Mouse (Mus musculus) yolk sac, embryonic 10.5 days (tissue): ENCODE results near the gene Wfikkn1.

Experiments
- DNase-seq: peaks from one replicate; pipeline ENCODE4 v3.0.0-alpha.2; 2017; ENCODE audit warnings: low spot score

Gene Wfikkn1

DNA sequence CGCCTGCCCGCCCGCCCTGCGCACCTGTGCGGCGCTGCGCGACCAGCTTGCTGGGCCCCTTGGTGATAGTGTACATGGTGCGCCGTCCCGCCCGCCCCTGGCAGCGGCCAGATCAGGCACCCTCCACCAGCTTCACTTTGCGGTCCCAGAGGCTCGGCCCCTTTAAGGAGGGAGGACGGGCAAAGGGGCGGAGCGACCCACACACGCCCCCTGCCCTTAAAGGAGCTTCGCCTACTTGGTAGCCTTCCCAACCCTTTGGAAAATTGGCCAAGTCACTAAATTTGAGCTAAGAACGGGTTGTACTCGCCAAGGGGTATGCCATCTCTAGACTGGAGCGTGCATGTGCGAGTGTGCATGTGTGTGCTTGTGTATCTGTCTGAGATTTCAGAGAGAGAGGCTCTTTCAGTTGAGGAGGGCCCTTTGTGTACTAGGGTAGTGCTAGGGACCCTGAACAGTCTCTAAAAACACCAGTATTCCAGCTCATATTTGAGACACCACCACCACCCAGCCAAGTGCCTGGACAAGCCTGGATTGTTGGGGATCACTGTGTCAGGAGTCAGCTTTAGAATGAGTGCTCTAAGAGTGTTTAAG is 12.0 kb downstream of the Wfikkn1 start, which contains the start of gene Mcrip2:
Gene Mcrip2 (minus strand): TSS at position 164 of the 591 bp plus-strand sequence.
- DNase-seq, result peak; percentile 85

- DNase-seq, result peak; percentile 74
Measured at GRCm38 (mm10) chr17:25867836-25868600, 12.6 kb downstream of the Wfikkn1 start.

GRCm38 (mm10) chr17:25867509-25867835 is 13.2 kb downstream of the Wfikkn1 start:
- no peak for DNase-seq

DNA sequence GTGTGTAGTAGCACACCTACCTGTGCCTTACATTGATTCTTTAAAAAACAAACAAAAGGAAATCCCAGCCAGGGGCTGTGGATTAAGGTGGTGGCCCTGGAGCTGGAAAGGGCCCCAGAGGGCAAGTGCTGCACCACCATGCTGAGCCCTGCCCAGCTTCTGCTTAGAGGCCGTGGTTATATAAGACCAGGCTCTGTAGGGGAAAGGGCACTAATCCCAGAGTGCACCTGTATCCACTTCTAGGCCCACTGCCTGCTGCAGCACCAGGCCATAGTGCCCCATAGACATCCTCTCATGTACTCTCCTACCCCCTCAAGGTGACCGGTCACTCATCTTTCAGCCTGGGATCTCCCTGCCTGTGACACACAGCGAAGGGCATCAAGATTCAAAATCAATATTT is 14.5 kb downstream of the Wfikkn1 start:
- DNase-seq, result no peak

DNA sequence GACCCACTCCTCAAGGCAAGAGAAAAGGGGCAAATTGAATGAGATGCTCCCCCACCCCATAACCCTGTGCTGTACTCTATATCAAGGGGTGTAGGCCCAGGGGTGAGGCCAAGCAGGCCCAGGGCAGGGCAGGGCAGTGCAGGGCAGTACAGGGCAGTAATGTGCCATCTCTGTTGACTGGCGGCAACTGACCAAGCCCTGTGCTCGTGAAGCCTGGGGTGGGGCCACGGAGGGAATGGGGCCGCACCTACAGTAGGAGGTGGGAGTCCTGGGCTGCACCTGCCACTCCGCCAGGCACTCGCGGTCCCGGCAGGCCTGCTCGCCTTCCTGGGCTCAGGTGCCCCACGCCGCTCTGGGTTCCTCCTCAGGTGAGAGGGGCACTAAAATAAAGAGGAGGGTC is 15.4 kb downstream of the Wfikkn1 start:
- DNase-seq, result no peak

GRCm38 (mm10) chr17:25864311-25864710 is 16.3 kb downstream of the Wfikkn1 start:
- DNase-seq, result no peak

GRCm38 (mm10) chr17:25863681-25864080 is 17.0 kb downstream of the Wfikkn1 start:
- DNase-seq, result no peak

DNA sequence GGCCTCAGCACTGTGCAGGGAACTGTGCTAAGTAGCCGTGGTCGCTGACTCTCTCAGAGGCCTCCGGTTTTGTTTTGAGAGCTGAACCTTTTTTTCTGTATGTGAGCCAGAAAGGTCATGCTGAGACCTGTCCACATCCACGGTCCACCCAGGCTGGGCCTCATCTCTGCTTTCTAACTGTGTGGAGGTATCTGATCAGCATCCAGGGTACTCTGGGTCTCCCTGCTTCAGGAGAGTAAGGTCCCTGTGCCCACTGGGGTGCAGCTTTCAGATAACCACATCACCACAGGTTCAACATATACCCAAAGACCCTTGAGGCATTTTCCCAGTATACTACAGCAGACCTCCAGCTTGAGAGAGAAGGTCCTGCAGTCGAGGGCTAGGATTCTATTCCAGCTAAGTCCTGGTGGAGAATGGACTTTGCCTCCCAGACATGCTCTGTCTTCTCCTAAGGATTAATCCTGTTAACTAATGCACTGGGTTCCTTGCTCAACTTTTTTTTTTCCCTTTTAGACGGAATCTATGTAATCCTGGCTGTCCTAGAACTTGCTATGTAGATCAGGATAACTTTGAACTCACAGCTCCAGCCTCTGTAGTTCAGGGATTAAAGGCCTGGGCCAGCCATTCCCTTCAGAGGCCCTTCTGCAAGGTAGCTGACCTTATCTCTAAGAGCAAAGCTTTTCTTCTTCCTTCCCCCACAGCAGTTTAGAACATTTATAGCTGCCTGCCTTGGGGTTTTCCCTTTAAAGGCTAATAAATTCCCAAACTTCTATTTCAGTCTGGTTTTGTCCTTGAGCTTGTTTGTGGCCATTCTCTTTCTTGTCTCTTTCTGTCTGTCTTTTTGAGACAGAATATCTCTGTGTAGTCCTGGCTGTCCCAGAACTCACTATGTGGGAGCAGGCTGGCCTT is 18.7 kb downstream of the Wfikkn1 start:
- DNase-seq, result no peak

DNA sequence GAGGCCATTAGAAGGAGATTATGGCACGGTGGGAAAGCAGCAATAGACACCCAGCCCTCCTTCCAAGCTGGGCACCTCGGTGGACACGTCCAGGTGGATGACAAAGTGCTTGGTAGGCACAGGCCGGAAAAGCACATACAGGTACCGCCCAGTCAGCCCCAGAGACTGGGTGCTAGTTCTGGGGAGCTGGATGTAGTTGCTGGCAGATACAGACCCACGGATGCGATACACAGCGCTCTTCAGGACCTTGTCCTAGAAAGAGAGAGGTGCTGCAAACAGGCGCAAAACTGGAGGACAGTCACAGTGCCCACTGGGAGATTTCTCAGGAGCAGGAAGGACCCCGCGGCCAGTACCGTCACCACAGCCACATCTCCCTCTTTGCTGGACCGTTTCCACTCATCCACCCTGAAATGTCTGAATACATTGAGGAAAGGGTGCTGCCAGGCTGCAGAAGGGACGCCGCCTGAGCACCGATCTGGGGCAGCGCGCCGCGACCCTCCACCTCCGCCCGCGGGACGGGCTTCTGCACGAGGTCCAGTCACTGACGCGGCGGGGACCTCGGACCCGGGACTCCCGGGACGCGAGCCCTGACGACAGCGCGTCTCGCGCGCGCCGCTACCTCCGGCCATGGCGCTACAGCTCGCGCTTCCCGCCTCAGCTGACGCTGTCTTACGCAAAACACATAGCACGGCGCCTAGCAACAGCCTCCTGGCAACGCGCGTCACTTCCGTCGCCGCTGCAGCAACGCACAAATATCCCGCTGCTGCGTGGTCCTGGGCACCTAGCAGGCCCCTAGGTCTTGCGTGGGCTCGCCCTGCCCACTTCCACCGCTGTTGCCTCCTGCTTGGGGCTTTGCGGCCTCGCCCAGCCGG is 19.6 kb downstream of the Wfikkn1 start, which contains the start of gene Wdr90:
Gene Wdr90 (minus strand): TSS at position 670 of the 872 bp plus-strand sequence.
- DNase-seq, result peak; percentile 88

DNA sequence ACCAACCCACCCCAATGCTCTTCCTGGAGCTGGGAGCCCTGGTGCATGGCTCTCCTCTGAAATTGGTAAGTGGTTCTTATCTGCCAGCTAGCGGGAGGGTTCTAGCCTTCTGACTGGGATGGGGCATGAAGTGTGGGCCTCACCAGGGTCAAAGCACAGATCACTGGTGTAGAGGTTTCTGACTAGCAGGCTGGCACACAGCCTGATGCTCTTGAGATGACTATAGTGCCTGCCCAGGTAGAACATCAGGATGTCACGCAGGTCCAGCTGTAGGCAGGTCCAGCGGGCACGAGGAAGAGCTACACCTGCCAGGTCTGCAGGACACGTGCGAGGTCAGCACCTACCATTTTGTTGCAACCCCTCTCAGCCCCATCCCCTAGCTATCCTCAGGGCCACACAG is 20.4 kb downstream of the Wfikkn1 start:
- DNase-seq, result no peak

DNA sequence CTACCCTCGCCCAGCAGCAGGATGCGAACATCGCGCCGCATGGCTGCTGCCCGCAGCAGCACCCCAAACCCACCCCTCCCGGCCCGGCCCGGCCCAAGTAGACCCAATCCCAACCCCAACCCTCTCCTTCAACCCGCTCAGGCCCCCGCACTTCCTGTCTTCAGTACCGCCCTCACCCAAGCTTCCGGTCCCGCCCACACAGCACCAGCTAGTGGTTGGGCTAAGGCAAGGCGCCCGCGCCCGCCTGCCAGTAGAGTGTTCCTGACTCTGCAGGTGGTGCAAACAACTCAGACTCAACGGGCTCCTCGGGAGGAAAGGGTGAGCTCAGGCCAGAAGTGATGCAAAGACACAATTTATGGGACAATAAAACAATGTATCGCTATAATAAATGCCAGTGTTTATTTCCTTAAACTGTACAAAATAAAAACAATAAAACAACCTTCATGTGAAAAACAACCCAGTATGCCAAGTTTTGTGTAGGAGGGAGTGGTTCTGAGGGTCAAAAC is 36.2 kb downstream of the Wfikkn1 start, which contains the start of gene Rhot2:
Gene Rhot2 (minus strand): TSS at position 456 of the 506 bp plus-strand sequence.
- peak; percentile 90 for DNase-seq

- DNase-seq, result no peak
Measured at GRCm38 (mm10) chr17:25843636-25844395, 36.8 kb downstream of the Wfikkn1 start.

- no peak for DNase-seq
Measured at GRCm38 (mm10) chr17:25843122-25843521, 37.5 kb downstream of the Wfikkn1 start.

DNA sequence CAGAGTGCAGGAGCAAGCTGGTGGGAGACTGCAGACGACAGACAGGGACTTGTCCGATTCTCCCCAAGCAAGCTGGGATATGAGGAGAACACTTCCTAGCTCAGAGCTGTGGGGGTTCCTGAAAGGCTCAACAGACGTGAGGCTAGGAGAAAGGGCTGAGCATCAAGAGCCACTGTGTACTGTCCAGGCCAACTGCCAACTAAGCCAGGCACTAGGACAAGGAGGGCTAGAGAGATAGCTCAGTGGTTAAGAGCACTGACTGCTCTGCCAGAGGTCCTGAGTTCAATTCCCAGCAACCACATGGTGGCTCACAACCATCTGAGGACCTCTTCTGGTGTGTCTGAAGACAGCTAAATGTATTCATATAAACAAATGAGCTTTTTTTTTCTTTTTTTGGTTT is 38.1 kb downstream of the Wfikkn1 start:
- DNase-seq, result no peak

DNA sequence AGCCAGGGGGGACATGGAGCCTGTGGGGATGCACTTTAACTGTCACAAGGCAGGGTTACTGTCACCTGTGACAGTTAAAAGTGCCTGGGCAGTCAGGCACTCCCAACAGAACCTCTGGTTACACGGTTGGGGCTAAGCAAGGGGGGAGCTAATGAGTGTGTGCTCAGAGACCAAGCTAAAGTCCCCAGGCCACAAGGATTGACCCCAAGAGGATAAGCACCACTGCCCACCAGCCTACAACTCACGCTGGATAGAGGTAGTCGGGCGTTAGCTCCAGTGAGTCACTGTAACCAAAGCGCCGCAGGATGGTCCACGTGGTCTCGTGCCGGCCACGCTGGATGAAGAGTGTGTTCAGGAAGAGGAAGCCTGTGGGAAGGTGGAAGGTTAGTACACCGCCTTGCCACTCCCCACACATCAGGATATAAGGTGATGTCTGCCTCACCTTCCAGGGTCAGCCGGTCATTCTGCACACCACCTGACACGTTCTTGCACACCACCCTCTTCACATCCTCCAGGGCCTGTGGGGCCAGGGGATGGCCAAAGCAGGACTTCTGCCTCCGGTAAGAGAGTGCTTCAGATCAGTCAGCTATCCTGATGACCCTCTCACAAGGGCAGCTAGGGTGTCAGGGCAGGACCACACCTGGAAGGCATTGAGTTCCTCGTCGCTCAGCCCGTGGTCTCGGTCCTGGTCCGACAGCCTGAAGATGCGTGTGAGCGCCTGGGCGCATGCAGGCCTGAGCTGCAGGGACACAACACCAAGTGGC is 39.4 kb downstream of the Wfikkn1 start, which contains the start of gene Gm20683:
Gene Gm20683 (minus strand): TSS at position 647 of the 764 bp plus-strand sequence.
- no peak for DNase-seq

DNA sequence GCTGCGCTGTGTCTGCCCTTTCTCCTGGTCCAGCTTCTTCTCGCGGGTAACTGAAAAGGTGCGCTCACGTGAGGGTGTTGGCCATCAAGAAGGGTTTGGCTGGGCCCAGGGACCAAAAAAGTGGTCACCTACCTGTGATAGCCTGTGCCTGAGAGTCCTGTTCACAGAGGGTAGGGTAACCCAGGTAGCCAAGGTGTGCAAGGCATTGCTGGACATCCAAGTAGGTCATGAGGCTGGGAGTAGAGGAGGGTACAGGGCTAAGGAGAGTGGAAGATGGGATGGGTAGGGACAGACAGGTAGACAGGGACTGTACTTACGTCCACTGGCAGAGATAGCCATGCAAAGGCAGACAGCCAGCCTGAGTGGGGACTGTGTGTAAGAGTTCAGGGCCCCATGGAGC is 40.1 kb downstream of the Wfikkn1 start:
- no peak for DNase-seq

- peak; percentile 63 for DNase-seq
Measured at GRCm38 (mm10) chr17:25839455-25840235, 41.0 kb downstream of the Wfikkn1 start.

GRCm38 (mm10) chr17:25838904-25839303 is 41.8 kb downstream of the Wfikkn1 start:
- DNase-seq, result no peak

- DNase-seq, result no peak
Measured at GRCm38 (mm10) chr17:25837533-25837932, 43.1 kb downstream of the Wfikkn1 start.
